Mouse (Mus musculus) G1E (cell line): ENCODE measurements around the gene Arhgap31.

ENCODE experiments used
- CTCF ChIP-seq: IDR thresholded peaks from 2 replicates; pipeline ENCODE4 v1.5.1; 2012; ENCODE audit warnings: low read depth, low read length, inconsistent platforms, mixed read lengths
- GATA1 ChIP-seq: IDR thresholded peaks from 2 replicates; pipeline ENCODE4 v1.6.1; 2012; ENCODE audit warnings: borderline replicate concordance, low read length, inconsistent platforms, mixed read lengths
- GATA2 ChIP-seq: IDR thresholded peaks from 2 replicates; pipeline ENCODE4 v1.6.1; 2012; ENCODE audit warnings: low read depth, low read length, inconsistent platforms, borderline replicate concordance
- TAL1 ChIP-seq: conservative IDR thresholded peaks from 2 replicates; pipeline ENCODE4 v1.6.1; 2012; ENCODE audit warnings: low read depth, low read length, inconsistent platforms, mixed read lengths

DNA sequence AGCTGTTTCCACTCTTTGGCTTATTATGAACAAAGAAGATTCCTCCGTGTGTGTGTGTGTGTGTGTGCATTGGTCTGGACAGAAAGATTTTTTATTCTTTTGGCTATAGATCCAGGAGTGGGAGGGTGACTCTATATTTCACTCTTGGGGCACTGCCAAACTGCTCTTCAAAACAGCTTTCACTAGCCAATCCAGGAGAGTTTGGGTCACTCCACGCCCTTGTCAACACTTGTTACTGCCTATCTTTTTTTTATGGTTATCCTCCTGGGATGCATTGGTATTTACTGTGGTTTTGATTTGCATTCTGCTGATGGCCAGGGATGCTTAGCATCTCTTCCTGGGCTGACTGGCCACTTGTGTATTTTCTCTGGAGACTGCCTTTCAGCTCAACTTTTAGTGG is 68.6 kb downstream of the Arhgap31 start:
- TF ChIP-seq CTCF: no peak
- no peak for TF ChIP-seq TAL1
- no peak for TF ChIP-seq GATA1
- TF ChIP-seq GATA2: no peak
